Mouse (Mus musculus): Measurements from ENCODE around the gene Rab9.

Rab9 gene

GRCm38 (mm10) chrX:166479365-166479983, at the start of gene Rab9:
TSS of gene Rab9 (minus strand) at chrX:166479867.
- DNase-seq = peak; percentile 96

DNA sequence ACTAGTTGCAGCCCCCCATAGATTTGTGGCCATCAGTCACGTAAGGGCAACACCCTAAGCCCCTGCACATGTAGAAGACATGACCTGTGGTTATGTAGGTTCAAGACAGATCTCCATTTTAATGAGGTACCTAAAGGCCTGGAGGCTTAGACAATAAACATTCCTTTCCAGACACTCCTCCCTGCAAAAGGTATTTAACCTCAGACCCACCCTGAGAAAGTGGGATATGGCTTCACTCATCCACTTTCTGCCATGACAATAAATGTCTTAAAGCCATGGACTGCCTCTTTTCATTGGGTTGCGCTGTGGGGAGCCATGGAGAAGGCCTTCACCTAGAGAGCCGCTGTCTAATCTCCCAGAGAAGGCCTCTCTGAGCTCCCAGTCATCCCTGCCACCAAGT, 48.5 kb upstream of the Rab9 start:
- DNase-seq = no peak

- no peak for DNase-seq
Measured at GRCm38 (mm10) chrX:166525637-166526315, 46.1 kb upstream of the Rab9 start.

- no peak for DNase-seq
Measured at GRCm38 (mm10) chrX:166520782-166521181, 41.1 kb upstream of the Rab9 start.

DNA sequence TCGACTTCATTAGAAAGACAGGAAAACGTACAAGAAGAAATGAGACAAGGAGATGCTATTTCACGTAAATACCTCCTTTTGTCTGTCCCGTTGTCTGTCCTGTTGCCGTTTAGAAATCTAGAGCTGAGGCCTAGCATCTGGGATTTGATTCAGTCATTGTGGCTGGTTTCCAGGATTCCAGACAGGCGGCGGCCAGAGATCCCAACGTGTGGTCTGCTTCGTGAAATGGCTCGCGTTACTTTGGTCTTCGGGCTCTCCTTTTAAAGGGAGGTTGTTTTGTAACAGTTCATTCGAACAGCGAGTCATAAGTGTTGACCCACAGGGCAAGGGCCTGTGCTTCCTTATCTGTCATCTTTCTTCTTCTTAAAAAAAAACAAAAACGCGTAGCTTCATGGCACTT, 38.7 kb upstream of the Rab9 start, which contains the start of gene Tceanc:
Gene Tceanc (minus strand): TSS at position 223 of the 400 bp plus-strand sequence.
- no peak for DNase-seq

DNA sequence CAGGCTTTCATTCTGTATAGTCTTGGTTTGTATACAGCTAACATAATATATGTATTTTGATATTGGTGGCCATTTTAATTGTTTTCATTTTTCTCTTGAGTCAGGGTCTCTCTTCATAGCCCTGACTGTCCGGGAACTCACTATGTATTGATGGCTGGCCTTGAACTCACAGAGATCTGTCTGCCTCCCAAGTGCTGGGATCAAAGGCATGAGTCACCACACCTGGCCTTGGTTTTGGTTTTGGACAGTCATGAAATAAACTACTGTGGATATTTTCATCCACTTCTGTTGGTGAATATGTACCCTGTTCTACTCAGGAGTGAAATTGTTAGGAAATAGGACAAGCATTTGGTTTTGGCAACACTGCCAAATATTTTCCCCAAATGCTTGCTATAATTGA, 37.0 kb upstream of the Rab9 start:
- DNase-seq = no peak

GRCm38 (mm10) chrX:166515923-166516322, 36.3 kb upstream of the Rab9 start:
- no peak for DNase-seq

DNA sequence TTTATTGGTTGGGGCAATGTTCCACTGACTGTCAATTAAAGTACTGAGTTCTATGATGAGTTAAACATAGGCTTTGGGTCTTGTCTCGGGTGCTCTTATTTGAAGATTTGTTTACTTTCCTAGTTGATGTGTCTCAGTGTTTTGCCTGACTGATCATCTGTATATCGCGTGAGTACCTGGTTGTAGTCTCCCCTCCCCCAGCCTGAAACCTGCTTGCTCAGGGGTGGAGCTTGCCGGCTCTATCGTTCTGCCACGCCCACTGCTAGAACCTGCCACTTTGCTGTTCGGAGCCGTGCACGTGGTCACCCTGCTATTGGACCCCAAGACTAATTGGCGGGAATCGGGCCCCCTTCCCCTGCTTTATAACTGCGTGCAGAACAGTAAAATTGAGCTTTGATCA, 34.4 kb upstream of the Rab9 start:
- peak; percentile 12 to 20 for DNase-seq

DNA sequence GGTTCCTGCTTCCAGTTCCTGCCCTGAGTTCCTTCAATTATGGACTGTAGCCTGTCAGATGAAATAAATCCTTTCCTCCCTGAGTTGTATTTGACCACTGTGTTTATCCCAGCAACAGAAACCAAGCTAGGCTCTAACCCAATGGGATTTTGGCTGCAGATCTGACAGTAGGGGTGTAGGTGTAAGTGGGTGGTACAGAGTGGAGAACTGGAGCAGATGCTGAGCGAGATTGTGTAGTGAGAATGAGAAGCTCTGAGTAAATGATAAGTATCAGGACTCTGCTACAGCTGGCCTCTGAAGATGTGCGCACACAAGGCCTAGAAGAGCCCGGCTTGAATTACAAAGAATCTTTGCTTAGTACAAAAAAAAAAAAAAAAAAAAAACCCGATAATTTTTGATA, 32.4 kb upstream of the Rab9 start:
- DNase-seq = no peak

GRCm38 (mm10) chrX:166511107-166511506, 31.4 kb upstream of the Rab9 start:
- no peak for DNase-seq

DNA sequence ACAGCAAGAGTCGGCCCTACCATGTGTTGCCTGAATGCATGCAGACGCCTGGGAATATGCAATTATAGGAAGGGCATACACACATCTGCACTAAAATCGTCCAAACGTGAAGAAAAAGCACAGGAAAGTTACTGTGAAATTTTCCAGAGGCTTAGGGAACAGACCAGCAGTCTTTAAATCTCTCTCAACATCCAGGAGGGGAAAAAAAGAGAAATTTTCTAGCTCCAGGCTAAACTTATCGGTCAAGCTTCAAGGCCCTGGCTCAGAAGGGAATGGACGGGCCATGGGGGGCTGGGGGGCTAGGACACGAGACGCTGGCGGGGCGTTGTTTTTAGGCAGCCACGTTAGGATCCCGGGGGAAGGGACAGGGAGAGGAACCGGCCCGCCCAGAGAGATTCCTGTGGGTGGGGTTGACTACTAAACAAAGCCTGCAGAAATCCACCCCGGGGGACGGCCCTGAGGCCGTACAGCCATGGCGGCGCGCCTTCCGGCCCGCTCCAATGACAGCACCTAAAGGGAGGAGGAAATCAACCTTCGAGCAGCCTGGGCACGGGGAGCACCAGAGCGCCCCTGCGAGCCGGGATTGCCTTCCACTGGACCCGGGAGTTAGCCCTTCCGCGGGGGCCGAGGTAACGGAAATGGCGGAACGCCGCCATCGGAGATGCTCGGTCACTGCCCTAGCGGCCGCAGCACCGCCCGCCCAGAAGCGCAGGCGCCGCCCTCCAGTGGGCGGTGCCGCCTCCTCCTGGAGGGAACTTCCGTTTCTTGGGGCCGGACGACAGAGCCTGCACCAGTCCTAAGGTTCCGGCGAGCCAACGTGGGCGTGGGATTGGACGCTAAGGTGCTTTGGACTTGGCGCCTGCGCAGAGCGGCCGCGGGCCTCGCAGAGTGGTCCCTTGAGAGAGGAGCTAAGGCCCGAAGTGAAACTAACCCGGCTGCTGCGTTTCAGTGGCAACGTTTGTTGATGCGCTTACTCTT, 30.4 kb upstream of the Rab9 start:
- DNase-seq = peak; percentile 89 to 94

GRCm38 (mm10) chrX:166504421-166504820, 24.8 kb upstream of the Rab9 start:
- no peak for DNase-seq

DNA sequence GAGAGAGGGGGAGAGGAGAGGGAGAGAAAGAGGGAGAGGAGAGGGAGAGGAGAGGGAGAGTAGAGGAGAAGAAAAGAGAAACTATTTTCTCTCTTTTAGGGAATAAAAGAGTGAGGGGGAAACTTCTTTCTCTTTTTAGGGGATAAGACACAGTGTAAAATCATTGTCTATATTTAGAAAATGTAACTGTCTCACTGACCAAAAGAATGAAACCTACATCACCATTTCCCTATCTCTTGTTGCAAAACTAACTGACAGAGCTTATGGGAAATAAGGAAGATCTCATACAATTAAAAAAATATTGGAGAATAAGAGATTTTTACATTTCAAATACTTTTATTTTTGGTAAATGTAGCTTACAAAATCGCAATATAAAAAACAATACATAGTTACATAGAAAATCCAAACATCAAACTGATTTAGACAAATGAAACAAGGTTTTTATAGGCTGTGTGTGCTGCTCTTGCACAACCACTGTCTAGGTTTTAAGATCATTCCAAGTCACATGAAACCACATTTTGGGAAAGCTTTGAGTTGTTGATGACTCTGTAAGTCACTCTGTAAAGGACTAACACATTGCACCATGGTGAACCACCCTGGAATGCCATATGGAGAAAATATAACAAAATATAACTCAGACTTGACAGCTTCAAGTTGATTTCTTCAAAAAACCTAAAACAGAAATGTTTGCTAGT, 20.0 kb upstream of the Rab9 start:
- no peak for DNase-seq

- DNase-seq = no peak
Measured at GRCm38 (mm10) chrX:166497771-166498170, 18.1 kb upstream of the Rab9 start.

DNA sequence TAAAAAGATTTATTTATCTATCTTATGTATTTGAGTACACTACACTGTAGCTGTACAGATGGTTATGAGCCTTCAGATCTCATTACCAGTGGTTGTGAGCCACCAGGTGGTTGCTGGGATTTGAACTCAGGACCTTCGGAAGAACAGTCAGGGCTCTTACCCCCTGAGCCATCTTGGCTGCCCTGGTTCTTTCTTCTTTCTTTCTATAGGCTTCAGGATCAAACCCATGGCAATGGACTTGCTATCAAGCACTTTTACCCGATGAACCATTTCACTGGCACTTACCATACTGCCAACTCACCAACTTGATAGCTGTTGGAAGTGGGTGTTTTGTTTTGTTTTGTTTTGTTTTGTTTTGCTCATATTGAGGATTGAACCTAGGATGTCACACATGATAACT, 15.4 kb upstream of the Rab9 start:
- no peak for DNase-seq

DNA sequence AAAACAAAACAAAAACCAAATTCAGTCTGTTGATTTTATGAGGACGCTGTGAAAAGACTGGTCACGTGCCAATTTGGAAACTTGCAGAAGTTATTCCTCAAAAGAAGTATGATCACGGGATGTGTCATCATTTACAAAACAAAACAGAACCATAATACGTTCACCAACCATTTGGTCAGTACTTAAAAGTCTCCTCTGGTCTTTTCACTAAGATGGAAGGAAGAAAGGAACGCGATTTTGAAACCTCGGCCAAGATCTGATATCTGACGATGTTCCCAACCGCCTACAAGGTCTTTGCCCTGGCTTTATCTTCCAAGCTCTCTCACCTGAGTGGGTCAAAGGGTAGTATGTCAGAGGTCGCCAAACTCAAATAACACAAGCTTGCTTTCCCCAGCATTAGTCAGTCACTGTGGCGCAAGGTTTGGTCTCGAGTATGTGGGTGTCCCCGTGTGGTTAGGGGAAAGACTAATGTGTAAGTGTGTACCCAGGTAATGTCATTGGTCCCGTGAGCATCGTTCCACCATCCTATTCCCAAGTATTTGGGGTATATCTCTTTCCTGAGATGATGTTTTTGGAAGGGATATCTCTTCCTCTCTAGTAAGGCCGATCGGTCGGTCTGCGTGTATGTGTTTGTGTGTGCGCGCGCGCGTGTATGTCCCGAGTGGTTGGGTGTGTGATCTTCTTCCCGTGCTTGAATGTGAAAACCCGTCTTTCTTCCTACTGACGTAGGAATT, 869 bp downstream of the Rab9 start:
- peak in 1 of 2 experiments; percentile 7 for DNase-seq

DNA sequence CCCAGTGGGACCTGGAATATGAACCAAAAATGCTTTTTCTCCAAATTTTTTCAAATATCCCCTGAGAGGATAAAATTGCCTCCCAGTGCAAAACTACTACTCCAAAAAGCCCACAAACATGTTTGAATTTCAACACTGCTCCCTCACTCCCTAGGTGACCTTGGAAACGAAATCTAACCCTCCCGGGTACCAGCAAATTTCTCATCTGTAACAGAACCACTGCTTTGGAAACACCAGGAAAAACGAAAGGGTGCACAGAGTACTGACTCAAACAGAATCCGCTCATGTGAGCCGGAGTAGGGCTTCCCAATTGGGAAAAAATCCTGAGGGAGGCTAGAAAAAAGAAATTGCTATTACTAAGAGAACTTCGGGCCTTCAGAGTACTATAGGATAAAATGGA, 2.3 kb downstream of the Rab9 start:
- DNase-seq = no peak

DNA sequence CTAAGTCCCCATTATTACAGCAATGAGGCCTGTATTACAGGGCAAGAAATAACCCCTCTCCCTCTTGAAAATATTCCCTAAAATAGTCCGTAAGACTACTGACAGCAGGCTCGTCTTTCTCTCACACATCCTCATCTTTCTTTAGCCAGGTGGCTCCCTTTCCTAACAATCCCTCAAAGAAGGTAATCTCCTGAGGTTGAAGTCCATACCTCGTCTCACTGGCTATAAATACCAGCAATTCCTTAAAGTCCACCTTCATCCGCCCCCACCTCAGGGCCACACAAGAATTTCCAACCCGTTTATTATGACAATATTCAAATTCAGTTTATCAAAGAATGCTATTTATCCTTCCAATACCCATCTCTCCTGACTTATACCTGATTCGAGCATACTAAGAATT, 7.1 kb downstream of the Rab9 start:
- DNase-seq = no peak

GRCm38 (mm10) chrX:166468321-166468720, 11.3 kb downstream of the Rab9 start:
- no peak for DNase-seq

- no peak for DNase-seq
Measured at GRCm38 (mm10) chrX:166455525-166455924, 24.1 kb downstream of the Rab9 start.

- DNase-seq = no peak
Measured at GRCm38 (mm10) chrX:166454331-166454730, 25.3 kb downstream of the Rab9 start.

GRCm38 (mm10) chrX:166453532-166453931, 26.1 kb downstream of the Rab9 start:
- no peak for DNase-seq
